Mouse (Mus musculus): ENCODE results near the gene Bap1. TPM values are rescaled to one million over a fixed set of nuclear protein-coding genes. Genes with fewer than 3 reads are reported as not detected.
A peak's percentile ranks its signal among the peaks of the same experiment; 100 is the strongest.

Gene Bap1
- polyA plus RNA-seq (2012; fragmentation: generic; extraction: Trizol), result 42.0 TPM
- long read RNA-seq, experiment 1, transcript Bap1-201 (17 exons, 3,460 nt), result major isoform, 8 of 18 reads
- long read RNA-seq, experiment 1, partial matches to known transcripts, result 1 of 18 reads
- long read RNA-seq, experiment 1, other reads (novel, unspliced or antisense), result 9 of 18 reads
- long read RNA-seq, experiment 2, transcript Bap1-201 (17 exons, 3,460 nt), result major isoform, 373 of 500 reads
- long read RNA-seq, experiment 2, partial matches to known transcripts, result 20 of 500 reads
- long read RNA-seq, experiment 2, other reads (novel, unspliced or antisense), result 107 of 500 reads

DNA sequence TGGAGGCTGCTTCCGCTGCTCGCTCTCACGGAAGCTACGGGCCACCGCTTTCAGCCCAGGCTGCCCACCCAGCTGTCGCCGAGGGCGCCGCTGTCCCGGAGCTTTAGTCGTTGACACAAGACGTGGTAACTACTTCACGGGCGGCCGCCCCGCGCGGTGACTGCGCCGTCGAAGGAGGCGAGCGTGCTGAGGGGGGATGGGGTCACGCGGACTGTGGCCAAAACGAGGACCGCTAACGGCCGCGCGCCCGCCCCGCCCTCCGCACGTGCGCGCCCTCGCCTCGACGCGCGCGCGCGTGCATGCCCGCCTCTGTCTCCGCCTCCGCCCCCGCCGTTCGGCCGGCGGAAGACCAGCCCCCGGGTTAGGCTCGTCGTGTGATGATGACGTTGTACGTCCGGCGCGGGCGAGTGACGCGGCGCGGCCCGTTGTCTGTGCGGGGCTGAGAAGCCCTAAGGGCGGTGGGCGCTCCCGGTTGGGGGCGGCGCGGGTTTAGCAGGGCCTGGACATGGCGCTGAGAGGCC, at the start of gene Bap1, which contains the start of gene Phf7:
TSS of gene Bap1 (plus strand) at position 367 of the 521 bp plus-strand sequence.
TSS of gene Phf7 (minus strand) at position 234 of the 521 bp plus-strand sequence.
- peaks cover 26% of the 10 kb centered on the region for H3K79me3 ChIP-seq (ENCODE audit: low read depth)
- H3K4me3 ChIP-seq (ENCODE audit: insufficient read depth, poor library complexity, severe bottlenecking), result peak within 1 kb of the TSS; percentile 97
- peak within 1 kb of the TSS; percentile 97 for H3ac ChIP-seq (ENCODE audit: control insufficient read depth, insufficient read length, low read depth)
- H3K27me3 ChIP-seq (ENCODE audit: control insufficient read depth, insufficient read depth, insufficient read length), result no peaks in the 10 kb centered on the region
- TF ChIP-seq MAX (IDR thresholded peaks at IDR 0.05) (peak; percentile 93), USF1 (IDR thresholded peaks at IDR 0.05; ENCODE audit: low read depth) (no peak)
- peaks cover 33% of the 10 kb centered on the region for H3K79me2 ChIP-seq (ENCODE audit: control insufficient read depth, insufficient read depth)
- peaks cover 35% of the 10 kb centered on the region for H3K36me3 ChIP-seq (ENCODE audit: control insufficient read depth, insufficient read depth)

- Histone ChIP-seq H3ac (ENCODE audit: control insufficient read depth, insufficient read length, low read depth) (peak overlapping the region; percentile 77), H3K4me3 (ENCODE audit: insufficient read depth, poor library complexity, severe bottlenecking) (peak overlapping the region; percentile 88), H3K79me3 (ENCODE audit: low read depth) (peaks cover 62% of the 10 kb centered on the region), H3K36me3 (ENCODE audit: control insufficient read depth, insufficient read depth) (peaks cover 46% of the 10 kb centered on the region), H3K79me2 (ENCODE audit: control insufficient read depth, insufficient read depth) (peaks cover 79% of the 10 kb centered on the region), H3K27me3 (ENCODE audit: control insufficient read depth, insufficient read depth, insufficient read length) (no peaks in the 10 kb centered on the region)
- TF ChIP-seq CTCF (IDR thresholded peaks at IDR 0.05; ENCODE audit: control insufficient read depth, insufficient read depth, insufficient read length), result no peak
- TF ChIP-seq USF1 (IDR thresholded peaks at IDR 0.05; ENCODE audit: low read depth), result no peak
- TF ChIP-seq MAX (IDR thresholded peaks at IDR 0.05), result no peak
- no peak for TF ChIP-seq MYOD1 (IDR thresholded peaks at IDR 0.05; ENCODE audit: control insufficient read depth, insufficient read length, low read depth)
- TF ChIP-seq CEBPB (IDR thresholded peaks at IDR 0.05; ENCODE audit: low read depth), result no peak
- no peak for TF ChIP-seq MYOG (IDR thresholded peaks at IDR 0.05; ENCODE audit: control insufficient read depth, extremely low read depth, insufficient read length)
- no peak for TF ChIP-seq FOSL1 (IDR thresholded peaks at IDR 0.05; ENCODE audit: insufficient read depth, low read length, poor library complexity, severe bottlenecking)
Measured at GRCm38 (mm10) chr14:31204844-31205243, 46.4 kb upstream of the Bap1 start.

DNA sequence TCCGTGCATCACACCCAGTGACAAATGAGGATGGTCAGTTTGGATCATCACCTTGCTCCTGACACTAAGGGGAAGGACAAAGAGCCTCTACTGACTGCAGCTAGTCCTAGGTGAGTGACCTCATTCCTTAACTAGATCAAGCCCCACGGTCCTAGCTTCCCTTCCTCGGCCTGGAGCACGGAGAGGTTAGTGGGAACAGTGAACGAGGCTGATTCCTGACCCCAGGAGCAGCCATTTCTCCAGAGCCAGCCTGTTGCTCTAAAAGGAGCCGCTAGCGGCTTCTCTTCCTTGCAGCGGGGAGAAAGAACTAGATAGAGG, 46.0 kb upstream of the Bap1 start:
- no peak for TF ChIP-seq MAX (IDR thresholded peaks at IDR 0.05)
- TF ChIP-seq MYOG (IDR thresholded peaks at IDR 0.05; ENCODE audit: control insufficient read depth, extremely low read depth, insufficient read length), result no peak
- no peak for TF ChIP-seq CEBPB (IDR thresholded peaks at IDR 0.05; ENCODE audit: low read depth)
- no peak for TF ChIP-seq USF1 (IDR thresholded peaks at IDR 0.05; ENCODE audit: low read depth)
- no peak for TF ChIP-seq CTCF (IDR thresholded peaks at IDR 0.05; ENCODE audit: control insufficient read depth, insufficient read depth, insufficient read length)
- TF ChIP-seq MYOD1 (IDR thresholded peaks at IDR 0.05; ENCODE audit: control insufficient read depth, insufficient read length, low read depth), result no peak

GRCm38 (mm10) chr14:31205562-31206467, 45.4 kb upstream of the Bap1 start:
- H3ac ChIP-seq (ENCODE audit: control insufficient read depth, insufficient read length, low read depth), result peak overlapping the region; percentile 77
- TF ChIP-seq MYOG (IDR thresholded peaks at IDR 0.05; ENCODE audit: control insufficient read depth, extremely low read depth, insufficient read length) (no peak), MAX (IDR thresholded peaks at IDR 0.05) (no peak)
- no peaks in the 10 kb centered on the region for H3K27me3 ChIP-seq (ENCODE audit: control insufficient read depth, insufficient read depth, insufficient read length)
- peaks cover 70% of the 10 kb centered on the region for H3K79me2 ChIP-seq (ENCODE audit: control insufficient read depth, insufficient read depth)
- peaks cover 52% of the 10 kb centered on the region for H3K79me3 ChIP-seq (ENCODE audit: low read depth)
- peaks cover 42% of the 10 kb centered on the region for H3K36me3 ChIP-seq (ENCODE audit: control insufficient read depth, insufficient read depth)
- H3K4me3 ChIP-seq (ENCODE audit: insufficient read depth, poor library complexity, severe bottlenecking), result peak overlapping the region; percentile 88

More for the DNA sequence above, 46.0 kb upstream of the Bap1 start:
- H3ac ChIP-seq (ENCODE audit: control insufficient read depth, insufficient read length, low read depth), result peak overlapping the region; percentile 77
- peak overlapping the region; percentile 88 for H3K4me3 ChIP-seq (ENCODE audit: insufficient read depth, poor library complexity, severe bottlenecking)
- peaks cover 43% of the 10 kb centered on the region for H3K36me3 ChIP-seq (ENCODE audit: control insufficient read depth, insufficient read depth)
- H3K79me3 ChIP-seq (ENCODE audit: low read depth), result peaks cover 58% of the 10 kb centered on the region
- H3K27me3 ChIP-seq (ENCODE audit: control insufficient read depth, insufficient read depth, insufficient read length), result no peaks in the 10 kb centered on the region
- peaks cover 76% of the 10 kb centered on the region for H3K79me2 ChIP-seq (ENCODE audit: control insufficient read depth, insufficient read depth)

GRCm38 (mm10) chr14:31206472-31206981, 44.7 kb upstream of the Bap1 start:
- peak overlapping the region; percentile 88 for H3K4me3 ChIP-seq (ENCODE audit: insufficient read depth, poor library complexity, severe bottlenecking)
- peaks cover 35% of the 10 kb centered on the region for H3K36me3 ChIP-seq (ENCODE audit: control insufficient read depth, insufficient read depth)
- peaks cover 49% of the 10 kb centered on the region for H3K79me3 ChIP-seq (ENCODE audit: low read depth)
- TF ChIP-seq MYOG (IDR thresholded peaks at IDR 0.05; ENCODE audit: control insufficient read depth, extremely low read depth, insufficient read length) (no peak), MAX (IDR thresholded peaks at IDR 0.05) (peak; percentile 38), MYOD1 (IDR thresholded peaks at IDR 0.05; ENCODE audit: control insufficient read depth, insufficient read length, low read depth) (no peak), USF1 (IDR thresholded peaks at IDR 0.05; ENCODE audit: low read depth) (no peak), CEBPB (IDR thresholded peaks at IDR 0.05; ENCODE audit: low read depth) (no peak)
- peak overlapping the region; percentile 77 for H3ac ChIP-seq (ENCODE audit: control insufficient read depth, insufficient read length, low read depth)
- no peaks in the 10 kb centered on the region for H3K27me3 ChIP-seq (ENCODE audit: control insufficient read depth, insufficient read depth, insufficient read length)
- peaks cover 62% of the 10 kb centered on the region for H3K79me2 ChIP-seq (ENCODE audit: control insufficient read depth, insufficient read depth)
